Comparison of ENCODE assay signal across 13 mouse cellular contexts in the genomic region with DNA sequence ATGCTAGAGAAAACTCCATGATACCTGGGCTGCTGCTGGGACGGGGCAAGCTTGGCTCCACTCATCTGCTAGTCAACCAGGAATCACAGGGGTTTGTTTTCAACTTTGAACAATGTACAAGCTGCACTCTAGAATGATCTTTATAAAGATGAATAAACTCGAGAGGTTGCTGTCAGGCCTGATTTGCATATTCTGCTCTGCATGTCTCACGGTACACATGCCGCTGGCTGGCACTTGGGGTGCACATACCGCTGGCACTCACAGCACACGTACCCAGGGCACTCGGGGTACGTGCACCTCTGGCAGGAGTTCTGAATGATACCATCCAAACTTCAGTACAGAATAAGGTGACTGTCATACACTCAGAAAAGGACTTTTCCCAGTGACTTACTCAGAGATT. TPM values are rescaled to one million over a fixed set of nuclear protein-coding genes. Genes with fewer than 3 reads are reported as not detected.
DNase-seq lines count a peak whose midpoint lies in the region; ATAC-seq and TF ChIP-seq lines count a peak whose summit lies in the region.
"Had no signal": no experiment of that assay in that cellular context is flagged by ENCODE, and none has a peak within 500 bp of the region (broad histone marks: within the 10 kb centered on the region; RNA-seq: fewer than 3 reads in every experiment).

No protein-coding gene starts in this region.

- intact Hi-C loops in heart, adult 2 months (cut with DNase I): no loop called here

- no peaks in the 10 kb centered on the region for H3K9me3 ChIP-seq in forebrain, embryonic 12.5 days
- H3K9me3 ChIP-seq in forebrain, embryonic 15.5 days: no peaks in the 10 kb centered on the region
- H3K9me3 ChIP-seq: hindbrain, embryonic 15.5 days; liver, embryonic 13.5 days; megakaryocyte, embryonic 14.5 days had no signal

- H3K36me3 ChIP-seq in forebrain, embryonic 12.5 days (replicated peaks): no peaks in the 10 kb centered on the region
- H3K36me3 ChIP-seq in forebrain, embryonic 15.5 days: no peaks in the 10 kb centered on the region
- H3K36me3 ChIP-seq in heart, adult 2 months (ENCODE audit: control insufficient read depth, insufficient read depth, low read length): no peaks in the 10 kb centered on the region
- H3K36me3 ChIP-seq: hindbrain, embryonic 15.5 days; liver, embryonic 13.5 days had no signal

- 71% methylated on average over 8 of the region's 8 CpGs for WGBS in forebrain, embryonic 12.5 days
- 60% methylated on average over 8 of the region's 8 CpGs for WGBS in forebrain, embryonic 15.5 days
- 80% methylated on average over 8 of the region's 8 CpGs for WGBS in heart, adult 2 months

- H3K4me3 ChIP-seq in forebrain, embryonic 12.5 days (replicated peaks): no peak overlapping the region
- H3K4me3 ChIP-seq in forebrain, embryonic 15.5 days: no peak overlapping the region
- no peak overlapping the region for H3K4me3 ChIP-seq in heart, adult 2 months
- H3K4me3 ChIP-seq: hindbrain, embryonic 15.5 days; liver, embryonic 13.5 days; megakaryocyte, embryonic 14.5 days had no signal

- DNase-seq in heart, postnatal 4 days: peak; percentile 4
- DNase-seq in heart, adult 2 months: no peak
- DNase-seq in CD4-positive helper T cell, adult 2 months (ENCODE audit: low read depth, low spot score): peak; percentile 66
- DNase-seq in induced T-regulatory cell, adult 2 months (ENCODE audit: low read depth): peak; percentile 83
- no peak for DNase-seq in cerebellum, postnatal 36 days
- DNase-seq in Muller cell, postnatal 12 days (ENCODE audit: inconsistent ontology term): no peak
- DNase-seq: adrenal gland, adult 2 months; liver, embryonic 13.5 days had no signal

- H3K9ac ChIP-seq in forebrain, embryonic 12.5 days: no peak overlapping the region
- H3K9ac ChIP-seq in forebrain, embryonic 15.5 days (replicated peaks): no peak overlapping the region
- no peak overlapping the region for H3K9ac ChIP-seq in heart, adult 2 months (ENCODE audit: low read depth, low read length)
- H3K9ac ChIP-seq: hindbrain, embryonic 15.5 days; liver, embryonic 13.5 days had no signal

- no peak for TF ChIP-seq CTCF in heart, adult 2 months (IDR thresholded peaks at IDR 0.05)

- peaks cover 24% of the 10 kb centered on the region for H3K4me1 ChIP-seq in forebrain, embryonic 12.5 days
- peaks cover 20% of the 10 kb centered on the region for H3K4me1 ChIP-seq in forebrain, embryonic 15.5 days
- peaks cover 3% of the 10 kb centered on the region; the same call in 1 of the 2 replicates for H3K4me1 ChIP-seq in heart, adult 2 months (ENCODE audit: control insufficient read depth, insufficient read depth, low read length)
- H3K4me1 ChIP-seq: liver, embryonic 13.5 days had no signal

- no peaks in the 10 kb centered on the region for H3K27me3 ChIP-seq in forebrain, embryonic 12.5 days
- H3K27me3 ChIP-seq in forebrain, embryonic 15.5 days: no peaks in the 10 kb centered on the region
- no peaks in the 10 kb centered on the region for H3K27me3 ChIP-seq in heart, adult 2 months (ENCODE audit: control insufficient read depth, insufficient read depth, low read length)
- H3K27me3 ChIP-seq: hindbrain, embryonic 15.5 days; liver, embryonic 13.5 days; megakaryocyte, embryonic 14.5 days had no signal

- ATAC-seq in forebrain, embryonic 12.5 days (ENCODE audit: low FRiP score): no peak
- no peak for ATAC-seq in forebrain, embryonic 15.5 days (replicated peaks)

- H3K27ac ChIP-seq in forebrain, embryonic 12.5 days: 0 out of 2 replicates have a peak overlapping the region, but pooled peaks have one; percentile 13
- no peak overlapping the region for H3K27ac ChIP-seq in forebrain, embryonic 15.5 days (replicated peaks)
- no peak overlapping the region for H3K27ac ChIP-seq in heart, adult 2 months
- H3K27ac ChIP-seq: hindbrain, embryonic 15.5 days; liver, embryonic 13.5 days had no signal

- TF ChIP-seq EP300 in heart, adult 2 months (IDR thresholded peaks at IDR 0.05; ENCODE audit: insufficient read depth, low read depth, low read length): no peak

- H3K4me2 ChIP-seq in forebrain, embryonic 12.5 days: no peak overlapping the region
- H3K4me2 ChIP-seq in forebrain, embryonic 15.5 days (replicated peaks): no peak overlapping the region
- H3K4me2 ChIP-seq: hindbrain, embryonic 15.5 days; liver, embryonic 13.5 days had no signal

- H3K79me2 ChIP-seq in heart, adult 2 months (replicated peaks; ENCODE audit: control insufficient read depth, insufficient read depth, low read length): no peaks in the 10 kb centered on the region

- no peak for TF ChIP-seq POLR2A in heart, adult 2 months (IDR thresholded peaks at IDR 0.05; ENCODE audit: insufficient read depth, low read depth, low read length)

RNA-seq across cellular contexts. Expression of a gene that starts 16.8 kb away (rescaled TPM):
- polyA plus RNA-seq in forebrain, embryonic 12.5 days (2016; fragmentation: Nextera tagmentation; extraction: Ambion mirVana): 0.05 TPM in 1 of 2 replicates, not detected in the other
- polyA plus RNA-seq in forebrain, embryonic 15.5 days (2015; fragmentation: Nextera tagmentation; extraction: Ambion mirVana): 0.05 and 0.10 TPM in 2 replicates
- 1 to 10 TPM in 1 of 2 experiments, under 1 TPM in 1; 0.74 to 1.0 TPM for total RNA-seq in heart, postnatal 4 days (2021)
- total RNA-seq in heart, adult 2 months (2021): under 1 TPM; 0.13 to 0.23 TPM
- polyA plus RNA-seq in heart, adult 2 months (2012; rRNA removed): 0.41 and 0.50 TPM in 2 replicates
- total RNA-seq: common myeloid progenitor, adult 5-6 weeks had no signal

RNA-seq across cellular contexts. Expression of a gene that starts 43.1 kb away (rescaled TPM):
- polyA plus RNA-seq in forebrain, embryonic 12.5 days (2016; fragmentation: Nextera tagmentation; extraction: Ambion mirVana): 24.6 and 28.4 TPM in 2 replicates
- polyA plus RNA-seq in forebrain, embryonic 15.5 days (2015; fragmentation: Nextera tagmentation; extraction: Ambion mirVana): 6.7 and 8.0 TPM in 2 replicates
- 10 to 100 TPM in 1 of 2 experiments, 1 to 10 TPM in 1; 9.6 to 11.1 TPM for total RNA-seq in heart, postnatal 4 days (2021)
- 1 to 10 TPM; 1.8 to 2.0 TPM for total RNA-seq in heart, adult 2 months (2021)
- 1.6 and 2.6 TPM in 2 replicates for polyA plus RNA-seq in heart, adult 2 months (2012; rRNA removed)

Comparison
In these comparisons a context has a peak if more than half of its experiments do, and no peak if none do; other contexts are left out.
1. DNase-seq: peak in heart, postnatal 4 days (single experiment), CD4-positive helper T cell, adult 2 months (single experiment) and induced T-regulatory cell, adult 2 months (single experiment); none in heart, adult 2 months (0 of 2), cerebellum, postnatal 36 days (0 of 2) and Muller cell, postnatal 12 days (single experiment).